In genomic region chr5:104507829-104508194, GRCm38 (mm10) we compare ENCODE assay signal across 8 mouse cellular contexts. TPM values are rescaled to one million over a fixed set of nuclear protein-coding genes. Genes with fewer than 3 reads are reported as not detected.
DNase-seq lines count a peak whose midpoint lies in the region; ATAC-seq and TF ChIP-seq lines count a peak whose summit lies in the region.

No protein-coding gene starts in this region.

- no peaks in the 10 kb centered on the region for H3K27me3 ChIP-seq in erythroblast, embryonic 14.5 days (ENCODE audit: control insufficient read depth)
- H3K27me3 ChIP-seq in spleen, adult 2 months (ENCODE audit: control insufficient read depth, insufficient read depth, low read length) = no peaks in the 10 kb centered on the region
- no peaks in the 10 kb centered on the region for H3K27me3 ChIP-seq in liver, embryonic 12.5 days (replicated peaks)
- no peaks in the 10 kb centered on the region for H3K27me3 ChIP-seq in stomach, postnatal 0 days (ENCODE audit: control insufficient read depth, insufficient read depth, low read length)

- H3K4me2 ChIP-seq in liver, embryonic 12.5 days = peak overlapping the region; percentile 80
- H3K4me2 ChIP-seq in stomach, postnatal 0 days (replicated peaks; ENCODE audit: low read depth) = peak overlapping the region; percentile 72

- no peaks in the 10 kb centered on the region for H3K36me3 ChIP-seq in erythroblast, embryonic 14.5 days (ENCODE audit: control insufficient read depth)
- H3K36me3 ChIP-seq in spleen, adult 2 months (ENCODE audit: control insufficient read depth, insufficient read depth, low read length) = no peaks in the 10 kb centered on the region
- H3K36me3 ChIP-seq in liver, embryonic 12.5 days = peaks cover 7% of the 10 kb centered on the region; the same call in 1 of the 2 replicates
- H3K36me3 ChIP-seq in stomach, postnatal 0 days (ENCODE audit: control insufficient read depth, insufficient read depth, low read length) = peaks cover 6% of the 10 kb centered on the region

- TF ChIP-seq EP300 in stomach, postnatal 0 days (optimal IDR thresholded peaks at IDR 0.05) = no peak

- peaks cover 14% of the 10 kb centered on the region for H3K4me1 ChIP-seq in erythroblast, embryonic 14.5 days (ENCODE audit: control insufficient read depth)
- H3K4me1 ChIP-seq in spleen, adult 2 months (ENCODE audit: control insufficient read depth, insufficient read depth, insufficient read length) = no peaks in the 10 kb centered on the region
- peaks cover 20% of the 10 kb centered on the region for H3K4me1 ChIP-seq in liver, embryonic 12.5 days
- no peaks in the 10 kb centered on the region; the same call in 1 of the 2 replicates for H3K4me1 ChIP-seq in stomach, postnatal 0 days (replicated peaks; ENCODE audit: control insufficient read depth, insufficient read depth)

- no peak for TF ChIP-seq POLR2A in spleen, adult 2 months (IDR thresholded peaks at IDR 0.05; ENCODE audit: low read depth, low read length)

- no peak for DNase-seq in spleen, adult 2 months (ENCODE audit: low read depth in 1 of 2, low spot score in 2 of 2)
- no peak for DNase-seq in spleen, adult 12 weeks (ENCODE audit: low spot score)
- DNase-seq in stomach, postnatal 0 days (ENCODE audit: low spot score) = no peak
- no peak for DNase-seq in left cerebral cortex, postnatal 14 days (ENCODE audit: low spot score in 2 of 2)

- 6% methylated on average over 2 of the region's 2 CpGs for WGBS in spleen, adult 2 months
- WGBS in liver, embryonic 12.5 days (ENCODE audit: insufficient replicate concordance) = 4% methylated on average over 2 of the region's 2 CpGs
- 0% methylated on average over 2 of the region's 2 CpGs for WGBS in stomach, postnatal 0 days

- H3K9ac ChIP-seq in liver, embryonic 12.5 days = peak overlapping the region; percentile 85
- no peak overlapping the region for H3K9ac ChIP-seq in stomach, postnatal 0 days (ENCODE audit: low read length)

- H3K9me3 ChIP-seq in erythroblast, embryonic 14.5 days (ENCODE audit: control insufficient read depth, low read length) = no peaks in the 10 kb centered on the region
- H3K9me3 ChIP-seq in liver, embryonic 12.5 days (replicated peaks) = no peaks in the 10 kb centered on the region
- no peaks in the 10 kb centered on the region for H3K9me3 ChIP-seq in stomach, postnatal 0 days (ENCODE audit: control insufficient read depth, low read length)

- ATAC-seq in erythroblast, adult 5-6 weeks (replicated peaks; ENCODE audit: low FRiP score, poor library complexity, severe bottlenecking) = no peak
- ATAC-seq in liver, embryonic 12.5 days = no peak
- no peak for ATAC-seq in stomach, postnatal 0 days (ENCODE audit: low FRiP score, low TSS enrichment)
- ATAC-seq in granulocyte monocyte progenitor cell, adult 5-6 weeks (replicated peaks; ENCODE audit: poor library complexity, severe bottlenecking) = no peak

- intact Hi-C loops in left cerebral cortex, postnatal 14 days (cut with DNase I) = no loop called here

- TF ChIP-seq CTCF in spleen, adult 2 months (IDR thresholded peaks at IDR 0.05; ENCODE audit: extremely low read depth, insufficient read depth, insufficient read length, insufficient replicate concordance) = no peak
- TF ChIP-seq CTCF in stomach, postnatal 0 days (IDR thresholded peaks at IDR 0.05; ENCODE audit: low read depth) = no peak

- no peak overlapping the region for H3K27ac ChIP-seq in spleen, adult 2 months (ENCODE audit: insufficient read depth, low read length)
- H3K27ac ChIP-seq in liver, embryonic 12.5 days = peak overlapping the region; percentile 92; the same call in 1 of the 2 replicates
- no peak overlapping the region for H3K27ac ChIP-seq in stomach, postnatal 0 days (replicated peaks)

- H3K4me3 ChIP-seq in erythroblast, embryonic 14.5 days (replicated peaks) = peak overlapping the region; percentile 85
- H3K4me3 ChIP-seq in spleen, adult 2 months (ENCODE audit: extremely low read depth, insufficient read depth, insufficient read length) = peak overlapping the region; percentile 75
- H3K4me3 ChIP-seq in liver, embryonic 12.5 days = peak overlapping the region; percentile 76
- peak overlapping the region; percentile 85 for H3K4me3 ChIP-seq in stomach, postnatal 0 days (ENCODE audit: low read depth, low read length)

RNA-seq across cellular contexts. Expression of gene BC005561, which starts 0.3 kb away (rescaled TPM):
- 0.05 and 0.07 TPM in 2 replicates for polyA plus RNA-seq in erythroblast, embryonic 14.5 days (2012)
- 1.9 and 5.0 TPM in 2 replicates for total RNA-seq in erythroblast, adult 5-6 weeks (2015; ENCODE audit: low replicate concordance)
- 1.1 and 3.3 TPM in 2 replicates for total RNA-seq in erythroblast, adult 5-6 weeks (2017; ENCODE audit: low replicate concordance)
- 0.53 and 0.68 TPM in 2 replicates for polyA plus RNA-seq in spleen, adult 2 months (2012; rRNA removed)
- 5.0 and 5.2 TPM in 2 replicates for polyA plus RNA-seq in liver, embryonic 12.5 days (2016; fragmentation: Nextera tagmentation; extraction: Ambion mirVana)
- 4.9 and 5.8 TPM in 2 replicates for polyA plus RNA-seq in stomach, postnatal 0 days (2015; fragmentation: Nextera tagmentation; extraction: Ambion mirVana)
- total RNA-seq in granulocyte monocyte progenitor cell, adult 5-6 weeks (2014; fragmentation: Nextera tagmentation) = 14.7 and 15.2 TPM in 2 replicates
- 11.5 and 16.8 TPM in 2 replicates for total RNA-seq in granulocyte monocyte progenitor cell, adult 5-6 weeks (2017)
- total RNA-seq in left cerebral cortex, postnatal 14 days (2021) = 10 to 100 TPM; 13.0 to 14.4 TPM

RNA-seq across cellular contexts. Expression of gene Pkd2, which starts 48.6 kb away (rescaled TPM):
- 0.02 TPM in 1 of 2 replicates, not detected in the other for polyA plus RNA-seq in erythroblast, embryonic 14.5 days (2012)
- 0.21 and 0.38 TPM in 2 replicates for total RNA-seq in erythroblast, adult 5-6 weeks (2015; ENCODE audit: low replicate concordance)
- 0.26 and 0.84 TPM in 2 replicates for total RNA-seq in erythroblast, adult 5-6 weeks (2017; ENCODE audit: low replicate concordance)
- 5.3 and 6.5 TPM in 2 replicates for polyA plus RNA-seq in spleen, adult 2 months (2012; rRNA removed)
- polyA plus RNA-seq in liver, embryonic 12.5 days (2016; fragmentation: Nextera tagmentation; extraction: Ambion mirVana) = 4.1 and 4.3 TPM in 2 replicates
- 5.5 and 6.4 TPM in 2 replicates for polyA plus RNA-seq in stomach, postnatal 0 days (2015; fragmentation: Nextera tagmentation; extraction: Ambion mirVana)
- 4.3 and 4.8 TPM in 2 replicates for total RNA-seq in granulocyte monocyte progenitor cell, adult 5-6 weeks (2014; fragmentation: Nextera tagmentation)
- 3.5 TPM in 2 replicates for total RNA-seq in granulocyte monocyte progenitor cell, adult 5-6 weeks (2017)
- 10 to 100 TPM; 25.2 to 26.7 TPM for total RNA-seq in left cerebral cortex, postnatal 14 days (2021)
